Mouse (Mus musculus) spleen, postnatal 4 days (tissue): Measurements from ENCODE around the gene Kbtbd7.
"Not testable (repeated sequence)": the region's sequence is repeated elsewhere in the genome, so short reads cannot be mapped to it uniquely, and the experiment has no call there.

Experiments used
- DNase-seq, 2 experiments: peaks; one replicate each; pipeline ENCODE4 v3.0.0; 2022; ENCODE audit warnings: low spot score in 2 of 2

Gene Kbtbd7

GRCm38 (mm10) chr14:79425979-79426729 lies at the start of gene Kbtbd7:
Gene Kbtbd7, plus strand, starts transcription at chr14:79426511.
- peak; percentile 91 to 94 for DNase-seq

DNA sequence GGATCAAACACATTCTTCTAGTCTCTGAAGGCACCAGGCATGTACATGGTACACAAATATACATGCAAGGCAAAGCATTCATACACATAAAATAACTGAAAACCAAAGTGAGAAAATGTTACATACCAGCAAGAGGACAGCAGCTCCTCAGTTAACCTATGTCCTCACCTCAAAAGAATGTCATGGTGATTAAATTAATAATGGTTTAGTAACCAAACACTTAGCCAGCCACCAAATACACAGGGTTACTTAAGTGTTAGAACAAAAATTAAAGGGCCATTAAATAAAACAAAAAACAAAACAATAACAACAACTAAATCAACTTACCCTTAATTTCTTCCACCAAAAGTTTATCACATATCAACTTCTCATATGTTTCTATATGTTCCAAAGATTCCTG lies 49.3 kb upstream of the Kbtbd7 start:
- DNase-seq = no peak

DNA sequence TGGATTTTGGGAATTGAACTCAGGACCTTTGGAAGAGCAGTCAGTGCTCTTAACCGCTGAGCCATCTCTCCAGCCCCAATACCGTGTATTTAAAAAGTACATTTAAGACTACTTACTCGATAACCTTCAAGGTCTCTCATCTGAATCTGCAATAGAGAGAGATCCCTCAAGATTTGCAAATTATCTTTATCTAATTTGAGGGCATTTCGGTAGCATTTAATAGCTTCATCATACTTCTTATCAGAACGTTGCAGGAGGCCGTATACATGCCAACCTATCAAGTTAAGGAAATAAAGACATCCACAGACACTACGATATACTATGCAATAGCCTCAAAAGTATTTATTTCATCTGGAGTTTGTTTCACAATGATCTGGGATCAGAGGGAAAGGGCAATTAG lies 43.2 kb upstream of the Kbtbd7 start:
- DNase-seq = no peak

GRCm38 (mm10) chr14:79388304-79388703 lies 38.0 kb upstream of the Kbtbd7 start:
- no peak for DNase-seq

- DNase-seq = peak in 1 of 2 experiments; percentile 15
Observed at GRCm38 (mm10) chr14:79389438-79390264, 36.7 kb upstream of the Kbtbd7 start.

DNA sequence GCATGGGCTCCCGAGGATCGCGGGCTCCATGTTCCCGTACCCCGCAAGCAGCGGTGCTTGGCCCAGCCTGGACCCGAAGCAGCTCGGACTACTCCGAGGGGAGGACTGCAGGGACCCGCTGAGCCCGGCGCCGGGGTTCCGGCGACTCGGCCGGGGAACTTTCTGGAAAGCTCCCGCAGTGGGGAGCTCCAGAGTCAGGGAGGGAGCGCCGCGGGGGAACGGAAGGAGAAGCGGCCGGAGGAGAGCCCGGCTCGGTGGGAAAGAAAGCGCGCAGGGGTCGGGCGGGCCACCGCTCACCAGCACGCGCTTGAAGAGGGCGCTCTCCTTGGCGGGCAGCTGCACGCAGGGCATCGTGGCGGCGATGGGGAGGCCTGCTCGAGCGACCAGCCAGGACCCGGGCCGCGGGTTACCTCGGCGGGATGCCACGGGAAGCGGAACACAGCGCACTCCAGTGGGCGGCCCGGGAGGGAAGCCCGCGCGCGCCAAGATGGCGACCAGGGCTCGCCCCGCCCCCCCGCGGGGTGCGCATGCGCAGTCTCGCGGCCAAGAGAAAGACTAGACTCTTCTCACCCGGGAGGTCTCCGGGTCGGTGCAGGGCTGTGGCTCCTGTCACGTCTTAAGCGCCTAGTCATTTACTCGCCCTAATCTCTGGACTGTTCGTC lies 35.9 kb upstream of the Kbtbd7 start, which contains the start of gene Naa16:
TSS of gene Naa16 (minus strand) at position 514 of the 662 bp plus-strand sequence.
- peak; percentile 95 to 99 for DNase-seq

DNA sequence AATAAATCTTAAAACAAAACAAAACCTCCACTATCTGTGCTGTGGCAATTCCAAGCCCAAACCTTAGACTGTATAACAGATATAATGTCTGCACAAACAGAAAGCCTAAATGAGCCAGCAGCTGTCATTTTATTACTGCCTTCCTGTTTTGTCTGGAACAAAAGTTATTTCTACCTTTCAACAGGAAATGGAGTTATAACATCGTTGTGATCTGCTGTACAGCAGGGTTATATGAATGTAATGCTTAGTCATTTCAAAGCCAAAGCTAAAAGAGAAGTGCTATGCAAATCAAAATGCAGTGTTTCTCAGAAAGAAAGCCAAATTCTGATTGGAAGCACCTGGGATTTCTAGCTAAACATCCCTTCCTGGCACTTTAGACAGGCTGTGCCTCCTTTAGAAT lies 33.0 kb upstream of the Kbtbd7 start:
- no peak for DNase-seq

DNA sequence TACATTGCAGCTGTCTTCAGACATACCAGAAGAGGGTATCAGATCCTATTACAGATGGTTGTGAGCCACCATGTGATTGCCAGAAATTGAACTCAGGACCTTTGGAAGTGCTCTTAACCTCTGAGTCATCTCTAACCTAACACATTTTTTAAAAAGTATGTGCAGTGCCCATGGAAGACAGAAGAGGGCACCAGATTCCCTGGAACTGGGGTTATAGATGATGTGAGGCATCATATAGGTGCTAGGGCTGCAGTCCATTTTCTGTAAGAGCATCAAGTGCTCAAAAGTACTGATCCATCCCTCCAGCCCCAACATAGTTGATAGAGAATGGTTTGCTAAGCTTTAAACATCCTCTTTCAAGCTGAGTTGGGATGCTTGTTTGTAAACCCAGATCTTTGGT lies 31.7 kb upstream of the Kbtbd7 start:
- peak; percentile 44 to 70 for DNase-seq

DNA sequence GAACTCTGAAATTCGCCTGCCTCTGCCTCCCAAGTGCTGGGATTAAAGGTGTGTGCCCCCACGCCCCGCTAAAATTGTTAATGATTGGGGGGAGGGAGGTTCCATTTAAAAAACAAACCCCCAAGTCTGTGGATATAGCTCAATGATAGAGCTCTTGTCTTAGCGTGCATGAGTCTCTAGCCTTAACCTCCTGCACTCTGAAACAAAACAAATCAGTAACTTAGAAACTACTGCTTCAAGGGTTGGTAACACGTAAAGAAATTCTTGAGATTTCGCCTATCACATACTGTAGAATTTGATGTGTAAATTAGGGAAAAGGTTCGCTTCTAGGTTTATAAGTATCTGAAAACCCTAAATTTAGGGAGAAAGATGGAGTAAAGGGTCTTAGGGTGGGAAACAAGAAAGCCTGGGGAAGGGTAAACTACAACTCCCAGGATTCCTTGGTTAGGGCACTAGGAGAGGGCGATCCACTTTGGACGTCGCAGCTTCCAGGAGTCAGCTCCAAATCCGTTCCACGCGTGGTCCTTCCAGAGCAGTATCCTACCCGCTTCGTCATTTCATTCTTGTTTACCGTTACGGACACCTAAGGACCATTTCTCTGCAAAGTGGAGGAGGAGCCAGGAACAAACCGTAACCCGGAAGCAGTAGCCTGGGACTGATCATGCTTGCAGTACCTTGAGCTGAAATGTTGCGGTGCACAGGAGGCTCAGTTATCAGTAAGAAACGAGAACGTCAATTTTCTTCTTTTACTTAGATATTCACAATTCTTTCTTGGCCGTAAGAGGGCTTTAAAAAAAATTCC lies 28.8 kb upstream of the Kbtbd7 start, which contains the start of gene Mtrf1:
TSS of gene Mtrf1 (plus strand) at position 452 of the 802 bp plus-strand sequence.
- peak; percentile 57 to 75 for DNase-seq

- no peak for DNase-seq
Observed at GRCm38 (mm10) chr14:79407641-79408040, 18.7 kb upstream of the Kbtbd7 start.

DNA sequence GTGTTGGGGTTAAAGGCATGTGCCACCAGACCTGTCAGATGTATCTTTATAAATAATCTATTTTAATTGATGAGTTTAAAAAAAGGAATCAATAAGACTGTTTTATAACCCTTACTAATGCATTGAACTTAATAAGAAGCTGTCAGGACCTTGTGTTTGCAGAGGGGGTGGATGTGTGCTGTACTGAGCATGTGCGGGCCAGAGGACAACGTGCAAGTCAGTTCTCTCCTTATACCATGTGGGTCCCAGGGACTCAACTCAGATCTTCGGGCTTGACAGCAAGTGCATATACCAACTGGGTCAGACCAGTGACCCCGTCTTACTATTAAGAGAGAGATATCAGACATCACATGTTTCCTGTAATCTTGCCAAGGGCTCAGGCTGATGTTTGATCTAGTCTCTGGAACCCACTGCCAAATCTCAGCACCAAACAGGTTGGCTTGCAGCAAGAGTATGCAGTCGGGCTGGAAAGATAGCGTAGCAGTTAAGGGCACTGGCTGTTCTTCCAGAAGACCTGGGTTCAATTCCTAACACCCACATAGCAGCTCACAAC lies 17.0 kb upstream of the Kbtbd7 start:
- peak in 1 of 2 experiments; percentile 30 for DNase-seq

DNA sequence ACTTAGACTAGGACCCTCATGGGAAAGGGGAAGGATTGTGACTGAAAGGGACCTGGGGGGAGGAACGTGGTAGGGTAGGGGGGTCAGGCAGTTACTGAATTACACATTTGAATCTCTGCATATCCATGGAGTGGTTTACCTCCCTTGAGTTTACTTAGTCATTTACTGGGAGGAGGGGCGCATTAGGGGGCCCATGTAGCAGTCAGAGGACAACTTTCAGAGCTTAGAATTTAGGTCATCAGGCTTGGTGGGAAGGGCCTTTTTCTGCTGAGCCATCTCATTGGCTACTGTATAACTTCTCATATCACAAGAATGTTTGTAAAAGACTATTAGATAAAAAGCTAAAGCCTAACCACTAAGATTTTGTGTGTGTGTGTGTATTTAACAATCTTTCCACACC lies 15.6 kb upstream of the Kbtbd7 start:
- DNase-seq = peak in 1 of 2 experiments; percentile 38

DNA sequence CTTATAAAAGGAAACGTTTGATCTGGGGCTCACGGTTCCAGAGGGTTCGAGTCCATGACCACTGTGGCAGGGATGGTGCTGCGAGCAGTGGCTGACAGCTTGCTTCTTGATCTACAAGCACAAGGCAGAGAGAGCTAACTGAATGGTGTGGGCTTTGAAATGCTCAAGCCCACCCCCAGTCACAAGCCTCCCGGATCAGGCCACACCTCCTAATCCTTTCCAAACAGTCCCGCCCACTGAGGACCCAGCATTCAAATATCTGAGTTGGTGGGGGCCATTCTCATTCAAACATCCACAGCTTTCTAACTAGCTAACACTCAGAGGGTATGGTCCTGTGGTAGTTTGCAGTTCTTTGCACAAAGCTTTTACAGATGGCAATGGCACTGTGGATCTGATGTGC lies 13.2 kb upstream of the Kbtbd7 start:
- DNase-seq = peak in 1 of 2 experiments; percentile 57

DNA sequence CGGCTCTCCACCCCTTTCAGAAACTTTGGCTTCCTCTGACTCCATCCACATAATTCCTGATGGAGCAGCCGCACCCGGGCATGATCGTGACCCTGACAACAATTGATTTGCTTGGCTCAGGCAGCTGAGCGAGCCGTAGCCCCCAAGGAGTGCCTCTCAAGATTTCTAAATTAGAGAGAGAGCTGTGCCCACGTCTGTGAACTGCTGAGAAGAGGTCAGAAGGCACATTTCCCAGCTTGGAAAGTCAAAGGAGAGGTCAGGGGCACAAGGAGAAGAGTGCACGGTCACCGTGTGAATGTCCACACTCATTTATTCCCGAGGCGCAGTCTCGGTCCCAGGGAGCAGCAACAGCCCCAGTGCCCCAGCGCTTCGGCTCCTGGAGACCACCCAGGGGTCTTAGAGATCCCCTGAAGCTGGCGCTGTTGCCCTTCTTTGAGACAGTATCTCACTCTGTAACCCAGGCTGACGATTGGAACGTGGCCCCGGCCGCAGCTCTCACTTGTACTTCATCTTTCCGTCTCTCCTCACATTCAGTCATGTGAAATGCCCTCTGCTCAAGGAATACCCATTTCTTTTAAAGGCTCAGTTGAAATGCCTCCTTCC lies 6.1 kb upstream of the Kbtbd7 start:
- DNase-seq = peak in 1 of 2 experiments; percentile 54

GRCm38 (mm10) chr14:79426730-79427365 lies 537 bp downstream of the Kbtbd7 start:
- DNase-seq = not testable (repeated sequence)

DNA sequence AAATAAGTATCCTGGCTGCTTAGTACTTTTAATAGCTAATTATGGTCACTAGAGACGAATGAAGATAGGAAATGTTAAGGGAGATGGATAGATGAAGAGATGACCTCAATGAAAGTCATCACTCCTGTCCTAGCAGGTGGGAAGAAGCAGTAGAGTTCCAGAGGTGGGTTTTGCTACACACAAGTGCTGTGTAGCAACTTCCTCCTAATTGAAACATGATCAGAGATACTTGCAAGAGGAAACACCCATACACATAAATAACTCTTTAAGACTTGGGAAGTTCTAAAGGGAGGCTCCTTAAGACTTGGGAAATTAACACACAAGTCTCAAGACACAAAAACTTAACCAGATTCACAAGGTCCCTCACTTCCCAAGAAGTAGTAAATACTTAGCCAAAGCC lies 7.8 kb downstream of the Kbtbd7 start:
- DNase-seq = no peak

DNA sequence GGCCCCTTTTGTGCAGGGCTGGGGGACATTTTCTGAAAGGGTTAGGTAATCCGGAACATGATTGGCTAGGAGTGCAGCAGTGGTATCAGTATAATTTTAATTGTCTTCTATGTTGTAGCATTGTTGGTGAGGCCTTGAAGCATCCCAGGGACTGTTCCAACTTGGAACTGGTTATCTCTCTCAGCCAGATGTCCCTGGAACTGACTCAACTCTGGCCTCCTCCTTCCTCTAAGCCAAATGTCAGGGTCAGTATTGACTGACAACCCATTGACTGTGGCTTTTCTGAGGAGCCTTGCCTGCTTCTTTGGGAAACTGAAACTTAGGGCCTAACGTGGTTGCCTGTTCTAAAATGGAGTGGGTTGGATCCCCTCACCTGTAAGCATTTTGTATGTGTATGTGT lies 14.3 kb downstream of the Kbtbd7 start:
- no peak for DNase-seq

GRCm38 (mm10) chr14:79441441-79441840 lies 15.1 kb downstream of the Kbtbd7 start:
- peak in 1 of 2 experiments; percentile 60 for DNase-seq

DNA sequence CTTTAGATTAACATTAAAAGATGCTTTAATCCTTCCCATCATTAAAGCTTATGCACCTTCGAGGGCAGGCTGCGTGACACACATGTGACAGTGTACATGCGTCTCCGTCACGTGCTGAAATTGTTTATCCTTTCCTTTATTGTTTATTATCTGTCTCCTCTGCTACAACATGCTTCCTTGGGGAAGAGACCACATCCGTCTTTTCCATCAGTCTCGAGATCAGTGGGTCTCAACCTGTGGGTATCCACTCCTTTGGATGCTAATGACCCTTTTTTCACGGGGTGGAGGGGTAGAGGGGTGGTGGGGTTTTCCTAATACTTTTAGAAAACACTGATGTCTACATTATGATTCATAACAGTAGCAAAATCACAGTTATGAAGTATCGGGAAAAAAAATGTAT lies 18.3 kb downstream of the Kbtbd7 start:
- no peak for DNase-seq

DNA sequence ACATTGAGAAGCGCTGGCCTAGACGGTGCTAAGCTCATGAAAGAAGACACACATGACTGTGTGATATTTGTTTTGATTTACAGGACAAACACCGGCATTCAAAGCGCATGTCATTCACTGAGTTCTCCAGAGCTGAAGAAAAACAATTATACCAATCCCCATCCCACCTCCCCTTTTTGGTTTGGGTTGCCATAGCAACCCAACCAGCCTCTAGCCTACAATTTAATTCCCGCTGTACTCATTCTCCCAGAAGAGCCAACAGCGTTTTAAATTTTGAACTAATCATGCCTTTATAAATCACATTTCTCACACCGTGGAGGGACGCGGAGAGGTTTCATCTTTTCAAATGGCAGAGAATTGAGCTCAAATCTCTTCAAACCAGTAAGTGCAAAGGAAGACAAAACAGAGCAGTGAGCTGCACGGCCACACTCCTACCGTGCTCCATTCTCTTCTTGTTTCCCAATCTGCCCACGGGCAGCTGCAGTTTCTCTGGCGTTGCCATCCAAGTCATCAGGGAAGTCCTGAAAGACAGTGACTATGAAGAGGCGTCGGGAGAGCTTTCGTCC lies 18.8 kb downstream of the Kbtbd7 start:
- no peak for DNase-seq
